Mouse (Mus musculus) ES-Bruce4 (cell line): ENCODE results near the gene Olfr622.

Experiments
- CTCF ChIP-seq: IDR thresholded peaks from one replicate; pipeline ENCODE4 v1.8.1; 2011; ENCODE audit warnings: low read depth, low read length
- EP300 ChIP-seq: IDR thresholded peaks from 2 replicates; pipeline ENCODE4 v1.6.1; 2011; ENCODE audit warnings: low read depth, low read length; ENCODE audit not compliant: insufficient read depth
- POLR2A ChIP-seq: IDR thresholded peaks from one replicate; pipeline ENCODE4 v1.8.1; 2011; ENCODE audit warnings: low read length; ENCODE audit not compliant: insufficient read depth

DNA sequence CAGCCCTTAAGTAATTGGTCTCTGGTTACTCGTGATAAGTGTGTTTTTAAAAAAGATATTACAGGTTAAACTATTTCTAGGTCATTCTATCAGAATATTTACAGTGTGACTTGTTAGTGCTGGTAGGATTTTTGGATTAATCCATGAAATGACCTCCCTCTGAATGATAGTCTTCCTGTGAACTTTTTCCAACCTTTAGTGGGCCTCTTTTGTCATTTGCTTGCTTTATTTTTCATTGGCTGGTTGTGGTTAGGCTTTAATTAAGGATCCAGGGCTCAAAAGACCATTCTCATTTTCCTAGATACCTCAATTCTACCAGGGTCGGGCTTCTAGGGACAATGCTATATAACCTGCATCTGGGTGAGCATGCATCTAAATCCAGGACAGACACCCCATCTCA, 52.7 kb downstream of the Olfr622 start, which contains the start of gene Olfr618:
- TF ChIP-seq POLR2A = no peak
- TF ChIP-seq CTCF = no peak
- no peak for TF ChIP-seq EP300
